Mouse (Mus musculus) stomach, postnatal 0 days (tissue): ENCODE measurements around the gene Art2b. TPM values are rescaled to one million over a fixed set of nuclear protein-coding genes. Genes with fewer than 3 reads are reported as not detected.
"Not testable (repeated sequence)": the region's sequence is repeated elsewhere in the genome, so short reads cannot be mapped to it uniquely, and the experiment has no call there.

Experiments used
- ATAC-seq: fragments of 200-750 bp; cut with Nextera tagmentation; 2 replicates; pipeline ENCODE4 v1.8.0; 2017; ENCODE audit not compliant: low FRiP score, low TSS enrichment
- DNase-seq: peaks from one replicate; pipeline ENCODE4 v3.0.0-alpha.2; 2016; ENCODE audit warnings: low spot score
- H3K27ac ChIP-seq: fragments of 300-500 bp; sonication (generic); replicated peaks from 2 replicates; pipeline ENCODE4 v1.5.1; 2014; ENCODE audit warnings: mild to moderate bottlenecking, control low read depth
- H3K27me3 ChIP-seq: fragments of 300-500 bp; sonication (generic); 2 replicates; pipeline ENCODE4 v1.6.1; 2014; ENCODE audit warnings: low read length; ENCODE audit not compliant: control insufficient read depth, insufficient read depth
- H3K36me3 ChIP-seq: fragments of 300-500 bp; sonication (generic); 2 replicates; pipeline ENCODE4 v1.6.1; 2014; ENCODE audit warnings: low read length, mixed read lengths; ENCODE audit not compliant: control insufficient read depth, insufficient read depth
- H3K4me1 ChIP-seq: fragments of 300-500 bp; sonication (generic); replicated peaks from 2 replicates; pipeline ENCODE4 v1.6.1; 2014; ENCODE audit warnings: antibody characterized with exemption; ENCODE audit not compliant: control insufficient read depth, insufficient read depth
- H3K4me2 ChIP-seq: fragments of 300-500 bp; sonication (generic); replicated peaks from 2 replicates; pipeline ENCODE4 v1.6.1; 2014; ENCODE audit warnings: low read depth, mild to moderate bottlenecking, control low read depth, moderate library complexity
- H3K4me3 ChIP-seq: fragments of 300-500 bp; sonication (generic); 2 replicates; pipeline ENCODE4 v1.5.1; 2014; ENCODE audit warnings: low read depth, low read length, control low read depth
- H3K9ac ChIP-seq: fragments of 300-500 bp; sonication (generic); 2 replicates; pipeline ENCODE4 v1.6.1; 2014; ENCODE audit warnings: mild to moderate bottlenecking, low read length, control low read depth, mixed read lengths
- H3K9me3 ChIP-seq: fragments of 300-500 bp; sonication (generic); 2 replicates; pipeline ENCODE4 v1.6.1; 2016; ENCODE audit warnings: low read length; ENCODE audit not compliant: control insufficient read depth
- CTCF ChIP-seq: IDR thresholded peaks from 2 replicates; pipeline ENCODE4 v1.5.1; 2016; ENCODE audit warnings: antibody characterized with exemption, low read depth, mild to moderate bottlenecking, moderate library complexity
- EP300 ChIP-seq: optimal IDR thresholded peaks from 2 replicates; pipeline ENCODE3; 2016; ENCODE audit warnings: antibody characterized with exemption
- WGBS: fragments of 180-500 bp; shearing (Covaris S2); extraction: QIAGEN DNeasy Blood & Tissue Kit; methylation state at CpG from one replicate; pipeline ENCODE4 v1.1.7; 2014; 5-methylcytosine and 5-hydroxymethylcytosine counted together
- polyA plus RNA-seq: library from polyadenylated mRNA; unstranded; fragments of >200 nt; fragmentation: Nextera tagmentation; extraction: Ambion mirVana; gene quantifications from 2 replicates; pipeline ENCODE4 v1.2.1, GENCODE M21; 2015

Art2b gene
- not detected in 2 replicates for polyA plus RNA-seq

DNA sequence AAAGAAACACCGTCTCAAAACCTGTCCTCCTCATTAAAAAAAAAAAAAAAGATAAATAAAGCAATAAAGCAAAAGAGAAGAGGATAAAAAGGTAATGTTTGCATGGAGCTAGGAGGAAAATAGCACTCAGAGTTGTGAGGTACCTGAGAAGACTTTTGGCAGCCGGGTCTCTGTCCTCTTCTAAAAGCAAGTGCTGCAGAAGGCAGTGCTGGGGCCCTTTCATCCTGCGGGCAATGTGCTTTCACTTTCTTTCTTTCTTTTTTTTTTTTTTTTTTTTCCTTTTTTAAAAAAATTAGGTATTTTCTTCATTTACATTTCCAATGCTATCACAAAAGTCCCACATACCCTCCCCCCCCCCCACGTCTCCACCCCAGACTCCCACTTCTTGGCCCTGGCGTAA lies at the start of gene Art2b:
Gene Art2b (minus strand): TSS at position 193 of the 400 bp plus-strand sequence.
- Histone ChIP-seq H3K9me3 (no peaks in the 10 kb centered on the region), H3K27ac (no peak within 1 kb of the TSS), H3K4me1 (no peaks in the 10 kb centered on the region), H3K27me3 (no peaks in the 10 kb centered on the region), H3K4me2 (no peak within 1 kb of the TSS), H3K9ac (no peak within 1 kb of the TSS), H3K4me3 (no peak within 1 kb of the TSS), H3K36me3 (no peaks in the 10 kb centered on the region)
- ATAC-seq = no peak
- TF ChIP-seq CTCF (no peak), EP300 (no peak)
- 82% methylated on average over 5 of the region's 5 CpGs for WGBS
- DNase-seq = no peak

DNA sequence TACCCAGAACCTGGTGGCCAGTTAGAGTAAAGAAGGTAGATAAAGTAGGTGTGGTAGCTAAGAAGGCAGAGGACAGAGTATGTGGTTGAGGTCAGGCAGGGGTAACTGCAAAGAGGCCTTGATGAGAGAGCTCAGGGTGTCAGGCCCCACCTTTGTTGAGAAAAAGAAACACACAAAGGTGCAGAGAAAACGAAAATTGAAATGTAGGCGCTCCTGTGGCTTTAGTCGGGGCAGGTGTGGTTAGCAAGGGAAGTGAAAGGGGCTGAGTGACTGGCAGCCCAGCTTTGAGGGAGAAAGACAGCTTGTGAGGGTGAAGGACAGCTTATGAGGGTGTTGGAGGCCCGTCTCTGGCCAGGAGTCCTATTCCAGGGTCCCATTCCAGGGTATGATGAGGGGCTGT lies 49.1 kb upstream of the Art2b start:
- no peak overlapping the region for H3K9ac ChIP-seq
- DNase-seq = no peak
- H3K27me3 ChIP-seq = no peaks in the 10 kb centered on the region
- H3K27ac ChIP-seq = no peak overlapping the region
- WGBS = 59% methylated on average over 4 of the region's 4 CpGs
- H3K9me3 ChIP-seq = no peaks in the 10 kb centered on the region
- H3K4me3 ChIP-seq = no peak overlapping the region
- H3K4me2 ChIP-seq = no peak overlapping the region
- TF ChIP-seq CTCF (no peak), EP300 (no peak)
- no peak for ATAC-seq
- H3K4me1 ChIP-seq = no peaks in the 10 kb centered on the region
- H3K36me3 ChIP-seq = no peaks in the 10 kb centered on the region

GRCm38 (mm10) chr7:101633629-101634177 lies 48.3 kb upstream of the Art2b start:
- 71% methylated on average over 8 of the region's 8 CpGs for WGBS
- DNase-seq (no peak), ATAC-seq (no peak)
- no peak for TF ChIP-seq CTCF
- TF ChIP-seq EP300 = no peak
- no peaks in the 10 kb centered on the region for H3K9me3 ChIP-seq
- H3K27ac ChIP-seq = no peak overlapping the region
- no peak overlapping the region for H3K9ac ChIP-seq
- no peaks in the 10 kb centered on the region for H3K27me3 ChIP-seq
- H3K4me3 ChIP-seq = no peak overlapping the region
- H3K4me2 ChIP-seq = no peak overlapping the region
- no peaks in the 10 kb centered on the region for H3K4me1 ChIP-seq
- no peaks in the 10 kb centered on the region for H3K36me3 ChIP-seq

- no peaks in the 10 kb centered on the region for H3K36me3 ChIP-seq
- no peaks in the 10 kb centered on the region for H3K9me3 ChIP-seq
- TF ChIP-seq CTCF (no peak), EP300 (no peak)
- H3K4me1 ChIP-seq = no peaks in the 10 kb centered on the region
- no peak overlapping the region for H3K27ac ChIP-seq
- H3K27me3 ChIP-seq = no peaks in the 10 kb centered on the region
- ATAC-seq (no peak), DNase-seq (no peak)
- no peak overlapping the region for H3K4me3 ChIP-seq
- H3K9ac ChIP-seq = no peak overlapping the region
- H3K4me2 ChIP-seq = no peak overlapping the region
- 43% methylated on average over 2 of the region's 2 CpGs for WGBS
Measured at GRCm38 (mm10) chr7:101628481-101628880, 43.1 kb upstream of the Art2b start.

DNA sequence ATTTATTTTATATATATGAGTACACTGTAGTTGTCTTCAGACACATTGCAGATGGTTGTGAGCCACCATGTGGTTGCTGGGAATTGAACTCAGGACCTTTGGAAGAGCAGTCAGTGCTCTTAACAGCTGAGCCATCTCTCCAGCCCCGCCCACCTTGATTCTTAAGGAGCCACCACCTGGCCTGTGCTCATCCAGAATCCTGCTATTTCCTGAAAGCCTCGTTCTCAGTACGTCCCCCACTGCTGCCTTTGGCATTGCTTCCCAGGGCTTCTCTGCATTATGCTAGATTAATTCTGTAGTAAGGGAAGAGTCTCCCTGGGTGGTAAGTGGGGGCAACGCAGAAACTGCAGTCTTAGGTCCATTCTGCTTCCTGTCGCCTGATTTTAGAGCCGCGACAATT lies 41.8 kb upstream of the Art2b start:
- 66% methylated on average over 7 of the region's 7 CpGs for WGBS
- ATAC-seq, H3K9ac ChIP-seq: not testable (repeated sequence)

GRCm38 (mm10) chr7:101624283-101624682 lies 38.9 kb upstream of the Art2b start:
- Histone ChIP-seq H3K9me3 (no peaks in the 10 kb centered on the region), H3K27me3 (no peaks in the 10 kb centered on the region), H3K36me3 (no peaks in the 10 kb centered on the region), H3K4me1 (no peaks in the 10 kb centered on the region), H3K27ac (no peak overlapping the region), H3K4me2 (no peak overlapping the region), H3K9ac (no peak overlapping the region), H3K4me3 (no peak overlapping the region)
- ATAC-seq (no peak), DNase-seq (no peak)
- no peak for TF ChIP-seq CTCF
- TF ChIP-seq EP300 = no peak
- WGBS = 44% methylated on average over 6 of the region's 6 CpGs

More for the DNA sequence above, 41.8 kb upstream of the Art2b start:
- not testable (repeated sequence) for H3K36me3 ChIP-seq, H3K9me3 ChIP-seq, H3K27ac ChIP-seq, H3K4me2 ChIP-seq, H3K4me1 ChIP-seq, DNase-seq, H3K4me3 ChIP-seq, H3K27me3 ChIP-seq

GRCm38 (mm10) chr7:101621861-101622260 lies 36.5 kb upstream of the Art2b start:
- H3K27ac ChIP-seq, H3K4me2 ChIP-seq, H3K36me3 ChIP-seq, H3K4me1 ChIP-seq, H3K9me3 ChIP-seq, H3K27me3 ChIP-seq, ATAC-seq, H3K9ac ChIP-seq, H3K4me3 ChIP-seq, DNase-seq: not testable (repeated sequence)
- WGBS = 76% methylated on average over 4 of the region's 4 CpGs
